Mouse (Mus musculus): Measurements from ENCODE around the gene Sema6d.

The Sema6d gene

GRCm38 (mm10) chr2:124621972-124622621, 532.3 kb downstream of the Sema6d start:
- DNase-seq, result no peak

- no peak for DNase-seq
Measured at GRCm38 (mm10) chr2:124624247-124624929, 534.6 kb downstream of the Sema6d start.

GRCm38 (mm10) chr2:124626425-124626824, 536.7 kb downstream of the Sema6d start:
- DNase-seq, result no peak

GRCm38 (mm10) chr2:124627664-124628063, 537.9 kb downstream of the Sema6d start:
- no peak for DNase-seq

- no peak for DNase-seq
Measured at GRCm38 (mm10) chr2:124628701-124629100, 538.9 kb downstream of the Sema6d start.

- no peak for DNase-seq
Measured at GRCm38 (mm10) chr2:124634400-124634998, 544.7 kb downstream of the Sema6d start.

GRCm38 (mm10) chr2:124635271-124635865, 545.6 kb downstream of the Sema6d start:
- DNase-seq, result no peak

- DNase-seq, result no peak
Measured at GRCm38 (mm10) chr2:124637080-124637479, 547.3 kb downstream of the Sema6d start.

GRCm38 (mm10) chr2:124639221-124639963, 549.6 kb downstream of the Sema6d start:
- DNase-seq, result no peak

- DNase-seq, result no peak
Measured at GRCm38 (mm10) chr2:124640500-124641193, 550.9 kb downstream of the Sema6d start.

- DNase-seq, result no peak
Measured at GRCm38 (mm10) chr2:124641194-124641558, 551.4 kb downstream of the Sema6d start.

- DNase-seq, result no peak
Measured at GRCm38 (mm10) chr2:124642131-124642530, 552.4 kb downstream of the Sema6d start.

GRCm38 (mm10) chr2:124650609-124651008, 560.8 kb downstream of the Sema6d start:
- DNase-seq, result no peak

GRCm38 (mm10) chr2:124651146-124651545, 561.4 kb downstream of the Sema6d start:
- DNase-seq, result peak; percentile 14

- DNase-seq, result no peak
Measured at GRCm38 (mm10) chr2:124653161-124653560, 563.4 kb downstream of the Sema6d start.

- no peak for DNase-seq
Measured at GRCm38 (mm10) chr2:124657358-124657757, 567.6 kb downstream of the Sema6d start.

- DNase-seq, result no peak
Measured at GRCm38 (mm10) chr2:124658374-124658773, 568.6 kb downstream of the Sema6d start.

GRCm38 (mm10) chr2:124659601-124660000, 569.8 kb downstream of the Sema6d start:
- DNase-seq, result no peak

- no peak for DNase-seq
Measured at GRCm38 (mm10) chr2:124660686-124661085, 570.9 kb downstream of the Sema6d start.

GRCm38 (mm10) chr2:124661316-124661715, 571.5 kb downstream of the Sema6d start:
- no peak for DNase-seq

GRCm38 (mm10) chr2:124662257-124662656, 572.5 kb downstream of the Sema6d start:
- DNase-seq, result no peak

GRCm38 (mm10) chr2:124664191-124664590, 574.4 kb downstream of the Sema6d start:
- DNase-seq, result no peak
